Mouse (Mus musculus): ENCODE results near the gene Gm11172. TPM values are rescaled to one million over a fixed set of nuclear protein-coding genes. Genes with fewer than 3 reads are reported as not detected.

The Gm11172 gene
- polyA plus RNA-seq, 1 experiment: not detected

DNA sequence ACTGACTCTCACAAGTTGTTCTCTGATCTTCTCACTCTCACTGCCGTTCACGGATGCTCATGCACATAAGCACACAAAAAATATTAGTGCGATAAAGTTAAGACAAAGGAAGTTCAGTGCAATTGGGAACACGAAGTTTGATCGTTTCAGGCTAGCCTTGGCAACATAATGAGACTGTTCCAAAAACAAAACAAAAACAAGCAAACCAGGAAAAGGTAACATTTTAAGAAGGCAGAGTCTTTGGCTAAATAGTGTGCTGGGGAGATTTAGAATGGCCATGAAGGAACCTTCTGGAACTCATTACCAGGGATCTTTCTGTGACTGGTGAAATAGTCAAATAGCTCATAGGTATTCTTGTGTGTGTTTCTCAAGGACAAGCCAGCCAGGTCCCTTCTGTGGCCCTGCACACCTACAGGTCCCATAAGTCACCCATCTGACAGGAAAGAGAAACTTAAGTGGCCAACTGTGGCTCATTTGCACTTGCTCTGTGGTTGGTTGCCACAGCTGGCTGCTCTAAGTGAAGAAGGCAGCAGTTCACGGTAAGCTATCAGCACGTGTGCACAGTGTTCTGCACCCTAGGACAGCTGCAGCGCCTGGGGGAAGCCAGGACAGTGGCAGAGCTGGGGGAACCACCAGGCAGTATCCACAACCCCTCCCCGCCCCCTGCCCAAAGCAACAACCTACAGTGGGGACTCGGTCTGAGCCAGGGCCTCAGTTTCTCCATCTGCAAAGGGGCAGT, 6.8 kb upstream of the Gm11172 start, which contains the start of gene Prm1:
Gene Prm1, minus strand, starts transcription at position 51 of the 739 bp plus-strand sequence.
- no peak for TF ChIP-seq GATA1 (IDR thresholded peaks at IDR 0.05; ENCODE audit: low read length)

- TF ChIP-seq GATA1 (IDR thresholded peaks at IDR 0.05; ENCODE audit: low read length): no peak
Measured at GRCm38 (mm10) chr16:10810376-10810775, 2.3 kb upstream of the Gm11172 start.

- TF ChIP-seq GATA1 (IDR thresholded peaks at IDR 0.05; ENCODE audit: low read length): no peak
Measured at GRCm38 (mm10) chr16:10813726-10814125, 1.0 kb downstream of the Gm11172 start.

DNA sequence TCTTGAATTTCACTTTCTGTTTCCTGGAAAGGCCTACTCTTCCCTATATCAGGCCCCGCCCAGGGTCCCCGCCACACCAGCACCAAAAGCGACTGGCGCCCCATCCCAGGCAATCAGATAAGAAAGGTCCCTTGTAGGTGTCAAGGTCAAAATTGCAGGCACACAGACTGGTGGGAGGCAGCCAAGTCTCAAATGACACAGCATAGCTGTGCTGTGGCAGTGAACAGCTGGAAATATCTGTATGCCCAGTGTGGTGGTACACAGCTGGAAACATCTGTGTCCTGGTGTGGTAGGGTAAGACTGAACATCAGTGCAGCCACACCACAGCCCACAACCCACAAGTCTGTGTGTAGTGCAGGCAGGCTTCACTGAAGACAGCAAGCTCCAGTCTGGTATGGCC, 2.1 kb downstream of the Gm11172 start:
- TF ChIP-seq GATA1 (IDR thresholded peaks at IDR 0.05; ENCODE audit: low read length): no peak

- no peak for TF ChIP-seq GATA1 (IDR thresholded peaks at IDR 0.05; ENCODE audit: low read length)
Measured at GRCm38 (mm10) chr16:10818579-10819135, 5.9 kb downstream of the Gm11172 start.

- TF ChIP-seq GATA1 (IDR thresholded peaks at IDR 0.05; ENCODE audit: low read length): no peak
Measured at GRCm38 (mm10) chr16:10819966-10820365, 7.3 kb downstream of the Gm11172 start.

- TF ChIP-seq GATA1 (IDR thresholded peaks at IDR 0.05; ENCODE audit: low read length): no peak
Measured at GRCm38 (mm10) chr16:10821387-10821786, 8.7 kb downstream of the Gm11172 start.

DNA sequence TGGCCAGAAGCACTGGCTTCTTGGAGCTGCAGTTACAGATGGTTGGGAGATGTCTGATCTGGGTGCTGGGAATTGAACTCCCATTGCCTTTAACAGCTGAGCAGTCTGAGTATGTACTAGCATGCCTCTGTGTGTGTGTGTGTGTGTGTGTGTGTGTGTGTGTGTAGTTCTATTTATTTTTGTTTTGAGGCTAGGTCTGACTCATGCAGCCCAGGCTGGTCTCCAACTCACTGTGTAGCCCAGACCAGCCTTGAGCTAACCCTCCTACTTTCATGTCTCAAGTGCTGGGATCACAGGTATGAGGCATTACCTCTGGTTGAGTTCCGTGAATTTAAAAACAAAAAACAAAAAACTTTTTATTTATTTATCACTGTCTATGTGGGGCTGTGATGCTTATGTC, 11.8 kb downstream of the Gm11172 start:
- no peak for TF ChIP-seq GATA1 (IDR thresholded peaks at IDR 0.05; ENCODE audit: low read length)

DNA sequence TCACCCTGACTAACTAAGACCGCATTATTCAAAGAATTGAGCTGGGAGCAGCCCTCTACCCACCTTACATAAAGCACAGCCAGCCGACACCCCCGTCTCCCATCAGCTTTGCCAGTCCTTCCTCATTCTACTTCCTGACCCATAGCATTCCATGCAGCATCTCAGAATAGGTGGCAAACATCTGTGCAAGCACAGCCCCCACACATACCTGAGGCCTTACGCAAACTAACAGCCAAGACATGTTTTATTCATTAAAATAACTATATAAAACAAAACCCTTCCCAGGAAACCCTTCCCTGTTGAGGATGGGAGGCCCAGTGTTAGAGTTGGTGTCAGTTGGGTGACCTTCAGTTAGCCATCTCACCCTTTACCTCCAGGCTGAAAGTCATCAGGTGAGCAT, 13.1 kb downstream of the Gm11172 start:
- TF ChIP-seq GATA1 (IDR thresholded peaks at IDR 0.05; ENCODE audit: low read length): no peak

DNA sequence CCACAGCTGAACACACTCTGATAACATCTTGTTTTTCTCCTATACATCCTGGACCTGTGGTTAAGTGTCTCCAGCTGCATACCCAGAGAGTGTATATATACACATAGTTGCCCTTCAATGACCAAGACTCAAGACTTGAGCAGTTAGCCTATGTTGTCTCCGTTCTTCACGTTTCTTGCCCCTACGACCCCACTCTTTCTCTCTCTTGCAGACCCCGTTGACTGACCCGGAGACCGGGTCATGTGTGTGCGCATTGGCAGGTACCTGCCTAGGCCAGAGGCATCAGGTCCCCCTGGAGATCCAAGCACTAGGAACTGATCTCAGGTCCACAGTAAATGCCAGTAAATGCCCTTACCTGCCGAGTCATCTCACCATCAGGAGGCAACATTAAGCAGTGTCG, 14.6 kb downstream of the Gm11172 start:
- no peak for TF ChIP-seq GATA1 (IDR thresholded peaks at IDR 0.05; ENCODE audit: low read length)

DNA sequence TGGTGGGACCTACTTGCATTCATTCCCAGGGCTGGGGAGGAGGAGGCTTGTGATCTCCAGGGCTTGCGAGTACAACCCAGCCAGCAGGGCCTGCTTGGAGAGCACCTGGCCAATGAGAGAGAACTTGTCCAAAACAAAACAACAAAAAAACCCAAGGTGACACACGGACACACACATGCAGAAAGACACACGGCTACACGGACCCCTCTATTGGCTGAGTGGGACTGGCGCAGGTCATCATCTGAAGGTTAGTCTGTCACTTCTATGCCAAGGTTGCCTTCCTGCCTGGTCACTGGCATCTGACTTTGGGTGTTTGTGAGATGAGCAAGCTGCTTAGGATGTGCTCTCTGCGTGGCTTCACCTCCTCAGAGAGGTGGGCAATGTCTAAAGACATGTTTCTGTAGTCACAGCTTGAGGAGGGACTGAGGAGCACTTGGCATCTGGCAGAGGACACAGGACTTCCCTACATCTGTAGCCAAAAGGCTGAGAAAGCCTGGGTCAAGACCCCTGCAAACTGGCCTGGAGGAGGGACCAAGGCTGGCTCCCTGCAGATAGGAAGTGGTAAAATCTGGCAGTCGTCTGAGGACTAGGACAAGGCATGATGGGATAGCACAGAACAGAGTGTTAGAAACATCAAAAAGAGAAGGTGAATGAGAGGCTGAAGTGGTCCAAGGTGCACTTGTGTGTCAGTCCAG, 15.2 kb downstream of the Gm11172 start:
- TF ChIP-seq GATA1 (IDR thresholded peaks at IDR 0.05; ENCODE audit: low read length): no peak

GRCm38 (mm10) chr16:10828461-10828805, 15.7 kb downstream of the Gm11172 start:
- TF ChIP-seq GATA1 (IDR thresholded peaks at IDR 0.05; ENCODE audit: low read length): no peak

DNA sequence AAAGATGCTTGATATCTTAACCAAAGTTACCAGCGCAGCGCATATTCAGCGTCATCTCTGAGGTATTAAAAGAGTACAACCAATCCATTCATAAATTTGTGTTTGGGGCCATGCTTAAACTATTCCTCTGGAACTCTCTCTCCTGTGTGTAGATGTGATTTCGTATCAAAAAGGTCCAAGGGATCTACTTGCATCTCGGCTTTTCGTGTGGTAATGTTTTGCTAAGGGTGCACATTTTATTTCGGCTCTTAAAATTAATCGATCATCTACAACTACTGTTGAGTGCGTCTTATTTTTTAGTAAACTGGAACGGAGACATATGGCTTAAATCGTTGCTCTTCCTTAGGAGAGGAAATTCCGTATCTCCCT, 21.8 kb downstream of the Gm11172 start:
- no peak for TF ChIP-seq GATA1 (IDR thresholded peaks at IDR 0.05; ENCODE audit: low read length)

GRCm38 (mm10) chr16:10834911-10835587, 22.3 kb downstream of the Gm11172 start, which contains the start of gene Rmi2:
Gene Rmi2 (plus strand): TSS chr16:10835059.
- TF ChIP-seq GATA1 (IDR thresholded peaks at IDR 0.05; ENCODE audit: low read length): no peak

DNA sequence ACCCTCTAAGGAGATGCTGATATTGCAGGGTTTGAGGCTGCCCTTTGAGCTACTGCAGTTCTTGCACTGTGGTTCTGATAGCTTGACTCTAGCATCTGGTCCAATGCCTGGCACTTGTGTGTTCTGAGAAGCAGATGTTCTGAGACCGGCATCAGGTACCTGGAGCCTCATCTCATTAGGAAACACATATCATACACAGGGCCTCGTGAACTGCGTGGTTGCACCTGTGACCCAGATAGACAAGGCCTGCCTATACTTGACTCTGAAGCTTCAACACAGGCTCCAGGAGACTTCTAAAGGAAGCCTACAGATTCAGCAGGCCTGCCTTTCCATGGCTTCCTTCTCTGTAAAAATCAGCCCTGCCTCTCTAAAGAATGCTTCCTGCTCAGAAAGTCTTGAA, 23.7 kb downstream of the Gm11172 start:
- no peak for TF ChIP-seq GATA1 (IDR thresholded peaks at IDR 0.05; ENCODE audit: low read length)

- TF ChIP-seq GATA1 (IDR thresholded peaks at IDR 0.05; ENCODE audit: low read length): no peak
Measured at GRCm38 (mm10) chr16:10837250-10837649, 24.5 kb downstream of the Gm11172 start.
